Mouse (Mus musculus): ENCODE measurements around the gene Gm10778.

Gm10778 gene

GRCm38 (mm10) chr10:81648803-81649775 is at the start of gene Gm10778:
Gm10778 (plus strand) TSS chr10:81649059.
- peak; percentile 76 to 80 for DNase-seq (ENCODE audit: low spot score in 2 of 2)

- no peak for DNase-seq (ENCODE audit: low spot score in 2 of 2)
Observed at GRCm38 (mm10) chr10:81599630-81600029, 49.2 kb upstream of the Gm10778 start.

- DNase-seq (ENCODE audit: low spot score in 2 of 2): no peak
Observed at GRCm38 (mm10) chr10:81600096-81600495, 48.8 kb upstream of the Gm10778 start.

- DNase-seq (ENCODE audit: low spot score in 2 of 2): peak; percentile 87 to 91
Observed at GRCm38 (mm10) chr10:81600738-81601203, 48.1 kb upstream of the Gm10778 start, which contains the start of gene Tle6. Tle6 (minus strand) TSS chr10:81601073.

- DNase-seq (ENCODE audit: low spot score in 2 of 2): no peak
Observed at GRCm38 (mm10) chr10:81601396-81601905, 47.4 kb upstream of the Gm10778 start.

- DNase-seq (ENCODE audit: low spot score in 2 of 2): no peak
Observed at GRCm38 (mm10) chr10:81602741-81603151, 46.1 kb upstream of the Gm10778 start.

GRCm38 (mm10) chr10:81604019-81604967 is 44.6 kb upstream of the Gm10778 start:
- DNase-seq (ENCODE audit: low spot score in 2 of 2): no peak

DNA sequence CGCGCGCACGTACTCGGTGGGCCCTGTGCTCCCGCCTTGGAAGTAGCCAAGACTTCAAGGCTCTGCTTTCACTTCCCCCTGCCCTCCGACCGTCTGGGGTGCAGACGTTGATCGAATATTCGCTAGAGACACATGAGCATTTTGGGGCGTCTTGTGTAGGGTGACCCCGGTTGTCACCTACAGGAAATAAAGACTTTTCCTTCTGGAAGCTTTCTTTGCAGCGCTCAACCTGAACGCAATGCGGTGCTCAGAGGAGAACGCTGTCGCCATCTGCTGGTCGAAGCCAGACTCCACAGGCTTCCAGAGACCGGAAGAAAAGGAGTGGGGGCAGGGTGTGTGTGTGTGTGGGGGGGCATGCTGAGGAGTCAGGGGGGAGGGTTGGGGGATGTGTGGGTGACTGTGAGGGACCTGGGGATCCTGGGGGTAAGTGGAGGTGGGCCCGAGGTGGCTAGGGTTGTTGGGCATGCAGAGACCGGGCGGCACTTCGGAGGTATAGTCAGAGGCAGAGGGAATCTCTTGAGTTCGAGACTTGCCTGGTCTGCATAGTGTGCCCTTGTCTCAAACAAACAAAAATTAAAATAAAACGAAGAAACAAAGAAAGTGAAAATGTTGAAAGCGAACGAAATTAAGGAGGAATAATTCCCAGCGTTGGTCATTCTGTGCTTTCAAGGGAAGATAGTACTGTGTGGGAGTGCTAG is 43.7 kb upstream of the Gm10778 start:
- peak; percentile 71 to 77 for DNase-seq (ENCODE audit: low spot score in 2 of 2)

DNA sequence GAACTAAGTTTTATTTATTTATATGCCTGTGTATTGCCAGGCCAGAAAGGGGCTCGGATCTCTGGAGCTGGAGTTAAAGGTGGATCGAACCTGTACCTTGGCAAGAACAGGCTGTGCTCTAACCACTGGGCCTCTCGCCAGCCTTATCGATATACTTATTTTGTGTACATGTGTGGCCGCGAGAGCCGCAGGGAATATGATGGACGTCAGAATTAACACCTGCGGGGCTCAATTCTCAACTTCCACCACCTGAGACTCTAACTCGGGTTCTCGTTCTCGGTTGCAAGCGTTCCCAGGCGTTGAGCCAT is 43.2 kb upstream of the Gm10778 start:
- no peak for DNase-seq (ENCODE audit: low spot score in 2 of 2)

- DNase-seq (ENCODE audit: low spot score in 2 of 2): peak; percentile 84 to 96
Observed at GRCm38 (mm10) chr10:81605974-81606751, 42.7 kb upstream of the Gm10778 start, which contains the start of gene BC025920. BC025920 (plus strand) TSS chr10:81606270.

GRCm38 (mm10) chr10:81608308-81608707 is 40.6 kb upstream of the Gm10778 start:
- DNase-seq (ENCODE audit: low spot score in 2 of 2): no peak

- DNase-seq (ENCODE audit: low spot score in 2 of 2): no peak
Observed at GRCm38 (mm10) chr10:81612779-81613178, 36.1 kb upstream of the Gm10778 start.

- DNase-seq (ENCODE audit: low spot score in 2 of 2): no peak
Observed at GRCm38 (mm10) chr10:81615486-81615885, 33.4 kb upstream of the Gm10778 start.

GRCm38 (mm10) chr10:81619976-81620375 is 28.9 kb upstream of the Gm10778 start:
- DNase-seq (ENCODE audit: low spot score in 2 of 2): no peak

DNA sequence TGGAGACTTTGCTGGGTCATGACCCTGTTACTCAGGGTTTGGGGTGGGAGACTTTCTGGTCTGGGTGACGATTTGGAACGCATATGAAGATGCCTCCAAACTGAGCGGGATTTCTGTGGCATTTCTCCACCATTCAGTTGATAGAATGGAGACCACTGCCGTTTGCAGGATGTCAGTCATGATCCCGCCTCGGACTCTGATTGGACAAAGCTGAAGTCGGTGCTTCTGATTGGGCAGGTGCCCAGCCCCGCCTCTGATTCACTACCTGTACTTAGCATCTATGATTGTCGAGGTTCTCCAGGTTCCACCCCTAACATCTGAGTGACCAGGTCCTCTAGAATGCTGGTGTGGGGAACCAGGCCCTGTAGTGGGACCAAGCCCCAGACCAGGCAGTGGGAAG is 28.1 kb upstream of the Gm10778 start:
- DNase-seq (ENCODE audit: low spot score in 2 of 2): no peak

DNA sequence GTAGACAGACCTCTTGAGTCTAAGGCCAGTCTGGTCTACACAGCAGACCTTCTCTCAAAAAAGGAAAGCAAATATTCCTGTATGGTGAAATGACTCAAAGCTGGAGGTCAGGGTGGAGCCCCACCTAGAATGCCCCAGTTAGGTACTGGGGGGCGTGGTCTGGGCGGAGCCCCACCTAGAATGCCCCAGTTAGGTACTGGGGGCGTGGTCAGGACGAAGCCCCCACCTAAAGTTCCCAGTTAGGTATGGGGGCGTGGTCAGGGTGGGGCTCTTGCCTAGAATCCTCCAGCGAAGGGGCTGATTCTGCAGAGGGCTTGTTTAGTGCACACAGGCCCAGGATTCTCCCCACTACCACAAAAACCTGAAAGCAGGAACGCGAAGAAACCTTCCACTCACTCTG is 25.4 kb upstream of the Gm10778 start:
- no peak for DNase-seq (ENCODE audit: low spot score in 2 of 2)

GRCm38 (mm10) chr10:81626101-81626993 is 22.5 kb upstream of the Gm10778 start:
- no peak for DNase-seq (ENCODE audit: low spot score in 2 of 2)

DNA sequence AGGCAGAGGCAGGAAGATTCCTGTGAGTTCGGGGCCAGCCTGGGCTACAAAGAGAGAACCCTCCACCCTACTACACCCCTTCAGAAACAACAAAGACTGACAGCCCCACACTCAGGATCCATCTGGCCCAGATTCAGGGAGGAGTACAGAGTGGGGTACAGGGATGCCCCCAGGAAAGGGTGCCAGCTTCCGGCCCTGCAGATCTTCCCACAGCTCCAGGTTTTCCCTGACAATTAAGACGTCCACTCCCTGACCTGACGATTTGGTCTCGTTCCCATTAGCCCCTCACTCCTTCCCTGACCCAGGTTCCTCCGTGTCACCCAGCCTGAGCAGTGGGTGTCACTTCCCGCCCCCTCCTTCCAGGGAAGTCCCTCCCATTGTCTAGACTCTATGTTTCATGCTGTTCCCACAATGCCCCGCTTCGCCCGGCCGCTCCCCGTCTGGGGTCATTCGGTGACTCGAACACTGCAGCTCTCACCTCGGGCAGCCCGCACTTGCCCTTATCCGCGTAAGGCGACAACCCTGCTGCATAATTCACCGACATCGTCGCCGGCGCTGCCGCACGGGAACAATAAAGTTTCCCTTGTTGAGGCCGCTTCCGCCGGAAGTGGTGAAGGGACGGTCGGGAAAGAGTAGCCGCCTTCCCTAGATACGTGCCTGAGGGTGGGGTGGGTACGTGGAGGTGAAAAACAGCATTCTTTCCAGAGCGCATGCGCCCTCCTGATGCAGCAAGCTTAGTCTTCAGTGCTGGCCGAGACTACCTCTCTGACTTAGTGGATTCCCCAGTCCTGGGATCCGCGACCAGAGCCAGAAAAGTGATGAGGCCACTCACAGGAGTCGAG is 21.6 kb upstream of the Gm10778 start, which contains the start of gene Sirt6:
Sirt6 (minus strand) TSS at position 804 of the 842 bp plus-strand sequence.
- peak; percentile 89 to 90 for DNase-seq (ENCODE audit: low spot score in 2 of 2)
